8 mouse cellular contexts compared by ENCODE assay signal in the genomic region with DNA sequence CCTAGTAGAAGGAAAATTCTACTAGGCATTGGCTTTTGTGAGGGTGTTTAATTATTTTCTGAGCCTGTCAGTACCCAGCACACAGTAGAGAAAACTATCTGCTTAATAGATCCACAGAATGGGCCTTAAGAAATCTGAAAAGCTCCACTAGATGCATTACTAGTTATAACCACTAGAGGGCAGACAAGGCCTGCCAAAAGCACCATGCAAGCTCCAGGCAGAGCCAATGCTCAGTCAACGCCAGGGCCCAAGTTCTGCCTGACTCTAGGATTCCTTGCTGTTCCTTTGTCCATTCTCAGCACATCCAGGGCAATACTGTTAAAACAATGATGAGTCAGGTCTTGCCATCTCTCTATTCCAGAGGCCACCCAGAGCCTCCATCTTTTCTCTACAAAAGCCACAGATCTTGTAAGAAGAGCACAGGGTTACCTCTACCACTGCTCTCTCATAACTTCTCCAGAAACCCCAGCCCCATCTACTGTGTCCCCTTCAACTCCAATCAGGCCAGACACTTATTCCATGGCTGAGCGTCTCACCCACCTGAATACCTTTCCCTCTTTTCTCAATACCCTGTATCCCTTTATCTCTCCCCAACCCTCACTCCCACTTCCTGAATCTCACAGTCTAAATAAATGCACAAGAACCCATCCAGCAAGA.
DNase-seq lines count a peak whose midpoint lies in the region; TF ChIP-seq lines count a peak whose summit lies in the region.

No protein-coding gene starts in this region.

- H3K4me3 ChIP-seq in embryonic fibroblast, embryonic 13.5 days (ENCODE audit: insufficient read depth, low read length) = no peak overlapping the region

- DNase-seq in frontal cortex, adult 2 months (ENCODE audit: extremely low spot score in 1 of 2, low spot score in 1 of 2) = peak; percentile 2 to 78
- no peak for DNase-seq in frontal cortex, postnatal 10 days (ENCODE audit: low spot score in 2 of 2)
- peak; percentile 69 for DNase-seq in 416B (ENCODE audit: low read depth)
- peak; percentile 92 for DNase-seq in brain, embryonic 14.5 days (ENCODE audit: low read depth)
- peak; percentile 79 for DNase-seq in induced T-regulatory cell, adult 2 months (ENCODE audit: low read depth)
- DNase-seq in lung, postnatal 25 days (ENCODE audit: low spot score) = peak; percentile 21
- DNase-seq in right cerebral cortex, postnatal 4 days = peak; percentile 29

- no peak overlapping the region for H3K27ac ChIP-seq in embryonic fibroblast, embryonic 13.5 days (ENCODE audit: insufficient read depth, low read length)

- peak; percentile 92 for TF ChIP-seq CTCF in brain, embryonic 14.5 days (IDR thresholded peaks at IDR 0.05; ENCODE audit: borderline replicate concordance, extremely low read depth, insufficient read depth, insufficient read length)
- peak; percentile 73 for TF ChIP-seq CTCF in embryonic fibroblast, embryonic 13.5 days (IDR thresholded peaks at IDR 0.05; ENCODE audit: borderline replicate concordance, insufficient read depth, low read length)

- no peaks in the 10 kb centered on the region for H3K4me1 ChIP-seq in embryonic fibroblast, embryonic 13.5 days (ENCODE audit: control insufficient read depth, insufficient read depth, low read length)

- no peak for TF ChIP-seq POLR2A in brain, embryonic 14.5 days (IDR thresholded peaks at IDR 0.05; ENCODE audit: borderline replicate concordance, extremely low read depth, insufficient read depth, insufficient read length, poor library complexity, severe bottlenecking)
- TF ChIP-seq POLR2A in embryonic fibroblast, embryonic 13.5 days (IDR thresholded peaks at IDR 0.05; ENCODE audit: low read depth, low read length) = no peak

Comparison
In these comparisons a context has a peak if more than half of its experiments do, and no peak if none do; other contexts are left out.
1. DNase-seq: peak in frontal cortex, adult 2 months (2 of 2), 416B (single experiment), brain, embryonic 14.5 days (single experiment), induced T-regulatory cell, adult 2 months (single experiment), lung, postnatal 25 days (single experiment) and right cerebral cortex, postnatal 4 days (single experiment); none in frontal cortex, postnatal 10 days (0 of 2).